Mouse (Mus musculus) granulocyte monocyte progenitor cell, adult 5-6 weeks (primary cell): ENCODE measurements around the gene Aqp5. TPM values are rescaled to one million over a fixed set of nuclear protein-coding genes. Genes with fewer than 3 reads are reported as not detected.

Experiments used
- ATAC-seq: replicated peaks from 2 replicates; pipeline ENCODE4 v1.8.0; 2016; ENCODE audit warnings: mild to moderate bottlenecking, moderate TSS enrichment, inconsistent platforms; ENCODE audit not compliant: poor library complexity, severe bottlenecking
- total RNA-seq, 2 experiments: library from RNA; stranded (forward) in 1 of 2; stranded (reverse) in 1 of 2; fragments of 200-712, 200-1000 nt in 1 of 2; fragments of >200 nt in 1 of 2; fragmentation: Nextera tagmentation in 1 of 2; gene quantifications; 2 replicates each; pipeline ENCODE4 v1.2.3; 2014 to 2017

Aqp5 gene
- total RNA-seq, 2 experiments from 2014 or later, result not detected

- no peak for ATAC-seq
These were observed 4.4 kb downstream of the Aqp5 start for GRCm38 (mm10) chr15:99594951-99595350.

GRCm38 (mm10) chr15:99596056-99596687 is 5.6 kb downstream of the Aqp5 start:
- peak; percentile 86 for ATAC-seq

DNA sequence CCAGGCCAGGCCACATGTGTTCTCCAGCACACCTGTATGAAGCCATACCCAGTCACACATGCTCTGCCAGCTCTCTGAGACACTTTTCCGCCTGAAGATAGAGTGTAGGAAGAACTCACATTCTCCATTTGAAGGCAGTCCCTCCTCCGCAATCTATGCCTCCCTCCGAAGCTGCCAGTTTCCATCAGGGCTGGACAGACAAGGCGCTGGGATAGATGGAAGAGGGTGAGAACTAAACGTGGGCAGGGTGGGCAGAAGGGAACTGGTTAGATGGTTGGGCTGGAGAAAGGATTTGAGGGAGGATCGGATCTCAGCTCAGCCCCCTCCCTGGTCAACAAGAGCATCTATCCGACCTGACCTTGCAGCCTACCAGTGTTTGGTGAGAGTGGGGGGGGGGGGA is 6.3 kb downstream of the Aqp5 start:
- no peak for ATAC-seq

DNA sequence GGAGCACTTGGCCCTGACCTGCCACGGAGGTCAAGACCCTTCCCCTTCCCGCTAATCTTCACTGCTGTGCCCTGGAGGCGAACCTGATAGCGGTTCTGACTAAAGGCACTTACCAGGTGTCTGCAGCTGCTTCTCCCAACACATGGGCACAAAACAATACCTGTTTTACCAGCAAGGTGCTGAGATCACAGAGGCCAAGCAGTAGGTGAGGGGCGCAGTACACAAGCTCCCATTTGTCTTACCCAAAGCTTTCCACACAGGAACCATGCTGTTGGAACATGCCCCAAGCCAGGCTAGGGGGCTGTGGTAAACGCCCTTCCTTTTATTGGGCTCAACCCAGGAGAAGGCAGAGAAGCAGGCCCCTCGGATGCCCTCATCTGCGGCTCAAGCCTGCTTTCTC is 7.0 kb downstream of the Aqp5 start:
- ATAC-seq, result no peak

GRCm38 (mm10) chr15:99599245-99600070 is 8.9 kb downstream of the Aqp5 start:
- ATAC-seq, result no peak

- ATAC-seq, result no peak
These were observed 10.6 kb downstream of the Aqp5 start, which contains the start of gene Aqp6 for GRCm38 (mm10) chr15:99600986-99601822. Gene Aqp6 (plus strand): TSS chr15:99601400.

- ATAC-seq, result no peak
These were observed 11.2 kb downstream of the Aqp5 start for GRCm38 (mm10) chr15:99601823-99602120.

DNA sequence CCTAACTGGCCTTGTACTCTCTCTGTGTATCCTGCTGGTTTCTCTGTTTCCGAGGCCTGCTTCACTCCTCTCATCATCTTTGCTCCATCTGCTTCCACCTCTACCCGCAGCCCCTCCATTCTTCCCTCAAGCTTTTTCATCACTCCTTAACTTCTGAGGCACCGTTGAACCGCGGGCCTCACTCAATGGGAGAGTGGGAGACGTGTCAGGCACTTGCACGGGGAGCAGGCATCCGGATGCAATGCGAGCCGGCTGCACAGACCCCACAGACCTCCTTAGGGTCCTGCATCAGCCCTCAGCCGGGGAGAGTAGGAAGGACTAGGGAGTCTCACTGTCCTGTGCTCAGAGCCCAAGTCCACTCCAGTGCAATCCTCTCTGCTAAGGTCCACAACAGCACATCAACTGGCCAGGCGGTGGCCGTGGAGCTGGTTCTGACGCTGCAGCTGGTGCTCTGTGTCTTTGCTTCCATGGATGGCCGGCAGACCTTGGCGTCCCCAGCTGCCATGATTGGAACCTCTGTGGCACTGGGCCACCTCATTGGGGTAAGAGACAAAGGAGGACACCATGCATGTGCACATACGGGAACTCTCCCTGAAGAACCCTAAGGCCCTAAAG is 11.7 kb downstream of the Aqp5 start:
- ATAC-seq, result no peak

GRCm38 (mm10) chr15:99603216-99603615 is 12.6 kb downstream of the Aqp5 start:
- no peak for ATAC-seq

GRCm38 (mm10) chr15:99605595-99605994 is 15.0 kb downstream of the Aqp5 start:
- ATAC-seq, result no peak

DNA sequence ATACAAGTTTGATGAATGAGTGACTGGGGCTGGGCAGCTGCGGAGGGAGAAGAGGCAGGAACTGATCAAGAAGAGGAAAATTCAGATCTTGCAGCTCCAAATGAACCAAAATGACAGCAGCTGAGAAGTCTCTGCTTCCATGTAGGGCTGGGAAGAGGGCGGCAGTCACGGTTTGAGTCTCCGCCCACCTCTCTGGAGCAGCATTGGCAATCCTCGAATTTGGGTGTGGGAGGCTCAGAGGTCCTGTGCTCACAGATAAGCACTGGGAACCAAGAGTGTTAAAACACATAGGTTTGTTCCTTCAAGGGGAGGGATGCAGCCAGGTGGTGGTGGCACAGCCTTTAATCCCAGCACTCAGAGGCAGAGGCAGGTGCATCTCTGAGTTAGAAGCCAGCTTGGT is 15.9 kb downstream of the Aqp5 start:
- ATAC-seq, result no peak

GRCm38 (mm10) chr15:99607388-99608113 is 17.0 kb downstream of the Aqp5 start:
- ATAC-seq, result peak; percentile 69

DNA sequence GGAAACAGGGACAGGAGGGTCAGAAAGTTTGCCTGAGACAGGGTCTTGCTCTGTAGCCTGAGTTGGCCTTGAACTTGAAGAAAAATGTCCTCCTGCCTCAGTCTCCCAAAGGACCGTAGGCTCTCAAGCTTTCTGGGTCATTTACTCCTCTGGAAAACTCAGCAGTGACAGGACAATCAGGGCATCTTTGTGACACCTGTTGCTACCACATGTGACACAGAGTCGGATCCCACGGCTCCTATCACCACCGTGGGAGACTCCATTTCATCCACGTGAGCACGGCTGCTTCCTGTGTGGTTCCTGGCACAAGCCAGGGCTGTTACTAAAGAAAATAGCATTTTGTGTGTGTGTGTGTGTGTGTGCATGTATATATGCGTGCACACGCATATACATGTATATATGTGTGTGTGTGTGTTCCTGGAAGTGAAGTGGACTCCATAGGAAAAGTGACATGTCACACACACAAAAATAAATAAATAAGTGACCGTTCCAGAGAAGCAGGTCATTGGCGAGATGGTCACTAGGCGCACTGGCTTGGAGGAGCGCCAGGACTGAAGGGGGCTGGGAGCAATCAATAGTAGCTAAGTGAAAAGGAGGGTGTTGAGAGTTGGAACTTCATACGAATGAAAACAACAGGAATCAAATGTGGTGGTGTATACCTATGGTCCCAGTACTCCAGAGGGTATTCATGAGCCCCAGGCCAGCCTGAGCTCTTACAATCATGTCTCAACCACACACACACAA is 18.0 kb downstream of the Aqp5 start:
- ATAC-seq, result no peak

GRCm38 (mm10) chr15:99611563-99611962 is 21.0 kb downstream of the Aqp5 start:
- ATAC-seq, result no peak

GRCm38 (mm10) chr15:99614273-99614672 is 23.7 kb downstream of the Aqp5 start:
- no peak for ATAC-seq

DNA sequence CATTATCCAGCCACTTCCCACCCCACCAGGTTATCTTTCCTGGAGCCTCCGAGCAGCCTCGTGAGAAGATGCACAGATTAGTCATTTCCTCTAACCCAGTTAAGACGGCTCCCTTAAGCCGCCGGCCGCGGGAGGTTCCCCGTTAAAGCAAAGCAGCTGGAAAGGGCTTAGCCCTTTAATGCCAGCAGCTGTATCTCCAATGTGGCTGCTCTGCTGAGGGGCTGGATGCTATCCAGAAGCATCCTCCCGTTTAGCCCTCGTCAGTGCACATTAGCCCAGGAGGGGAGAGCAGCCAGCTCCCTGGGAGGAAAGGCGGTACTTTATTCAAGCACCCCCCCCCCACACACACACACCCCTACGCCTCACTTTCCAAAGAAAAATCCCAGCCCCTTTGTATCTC is 24.2 kb downstream of the Aqp5 start:
- no peak for ATAC-seq

DNA sequence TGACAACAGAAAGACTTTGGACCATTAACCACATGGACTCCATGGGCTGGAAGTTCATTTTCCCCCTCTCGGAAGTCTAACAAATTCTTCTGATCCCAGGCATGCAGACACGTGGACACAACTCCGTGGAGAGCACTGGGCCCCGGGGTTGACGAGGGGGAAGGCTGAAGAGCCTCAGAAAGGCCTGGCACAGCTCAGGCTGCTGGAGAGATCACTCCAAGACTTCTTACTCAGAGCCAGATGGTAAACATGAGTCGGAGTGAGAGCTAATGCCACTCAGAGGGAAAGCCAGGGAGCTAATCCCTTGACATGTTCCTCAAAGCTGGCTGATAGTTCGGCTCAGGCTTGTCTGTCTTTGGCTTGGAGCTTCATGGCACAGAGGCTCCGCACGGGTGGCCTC is 24.7 kb downstream of the Aqp5 start:
- no peak for ATAC-seq

- ATAC-seq, result peak; percentile 95
These were observed 28.0 kb downstream of the Aqp5 start for GRCm38 (mm10) chr15:99618595-99618994.

DNA sequence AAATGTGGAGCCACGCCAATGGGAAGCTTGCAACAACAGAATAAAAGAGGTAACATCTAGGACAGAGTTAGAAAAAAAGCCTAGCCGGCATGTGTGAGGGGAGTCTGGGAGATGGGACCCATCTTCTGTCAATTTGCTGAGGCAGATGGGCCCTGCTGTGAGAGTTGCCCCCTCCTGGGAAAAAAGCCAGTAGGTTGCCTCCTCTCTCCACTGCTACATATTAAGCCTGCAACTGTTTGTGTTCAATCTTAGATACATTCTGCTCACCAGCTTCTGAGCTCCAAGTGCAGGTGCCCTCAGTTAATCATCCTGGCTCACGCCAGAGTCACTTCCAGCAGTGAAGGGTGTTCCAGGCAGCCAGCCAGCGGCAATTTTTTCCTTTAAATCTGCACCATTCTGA is 29.2 kb downstream of the Aqp5 start:
- no peak for ATAC-seq
